Mouse (Mus musculus) C2C12 (cell line): ENCODE measurements at regions not wholly inside any gene's neighbourhood (a gene's known extent, or its start where the extent isn't known, plus 50 kb on each side); places are given as distances from the start of the nearest gene placed in this dataset.

ENCODE experiments used
- CEBPB ChIP-seq: IDR thresholded peaks from one replicate; pipeline ENCODE4 v1.6.1; 2011; ENCODE audit warnings: low read depth, mild to moderate bottlenecking, control low read depth, moderate library complexity
- CTCF ChIP-seq: IDR thresholded peaks from one replicate; pipeline ENCODE4 v1.5.1; 2011; ENCODE audit not compliant: control insufficient read depth, insufficient read depth, insufficient read length
- FOSL1 ChIP-seq: IDR thresholded peaks from one replicate; pipeline ENCODE4 v1.8.0; 2011; ENCODE audit warnings: mild to moderate bottlenecking, low read length; ENCODE audit not compliant: poor library complexity, insufficient read depth, severe bottlenecking
- MAX ChIP-seq: IDR thresholded peaks from one replicate; pipeline ENCODE4 v1.6.1; 2011; ENCODE audit warnings: mild to moderate bottlenecking, control low read depth
- MYOD1 ChIP-seq: IDR thresholded peaks from one replicate; pipeline ENCODE4 v1.6.1; 2011; ENCODE audit warnings: low read depth; ENCODE audit not compliant: control insufficient read depth, insufficient read length
- MYOG ChIP-seq: IDR thresholded peaks from one replicate; pipeline ENCODE4 v1.6.1; 2011; ENCODE audit not compliant: control insufficient read depth, insufficient read length; ENCODE audit errors: extremely low read depth
- USF1 ChIP-seq: IDR thresholded peaks from one replicate; pipeline ENCODE4 v1.6.1; 2011; ENCODE audit warnings: low read depth, mild to moderate bottlenecking, control low read depth, moderate library complexity

GRCm38 (mm10) chrX:11983276-11983675 is 176.9 kb downstream of the Bcor start:
- TF ChIP-seq CTCF = no peak
- TF ChIP-seq USF1 = no peak
- TF ChIP-seq FOSL1 = no peak
- no peak for TF ChIP-seq CEBPB
- no peak for TF ChIP-seq MAX
- no peak for TF ChIP-seq MYOG
- TF ChIP-seq MYOD1 = no peak
